In genomic region chrX:159756261-159756660, GRCm38 (mm10) we compare ENCODE assay signal across 17 mouse cellular contexts.
"Had no signal": no experiment of that assay in that cellular context is flagged by ENCODE, and none has a peak within 500 bp of the region (broad histone marks: within the 10 kb centered on the region; RNA-seq: fewer than 3 reads in every experiment).

No protein-coding gene starts in this region.

- DNase-seq: lung, adult 2 months; lung, postnatal 10 days; lung, postnatal 4 days; midbrain, embryonic 14.5 days; right cerebral cortex, postnatal 14 days; thymus, adult 2 months; thymus, postnatal 25 days had no signal

- H3K27ac ChIP-seq: liver, embryonic 14.5 days; lung, embryonic 15.5 days; midbrain, embryonic 10.5 days; midbrain, embryonic 12.5 days; neural tube, embryonic 12.5 days; stomach, embryonic 15.5 days; stomach, postnatal 0 days had no signal

- H3K27me3 ChIP-seq: lung, embryonic 15.5 days; megakaryocyte, embryonic 14.5 days; midbrain, embryonic 12.5 days; neural tube, embryonic 12.5 days; stomach, embryonic 15.5 days had no signal

- ATAC-seq: midbrain, embryonic 16.5 days had no signal

- H3K36me3 ChIP-seq: lung, embryonic 15.5 days; midbrain, embryonic 10.5 days; midbrain, embryonic 12.5 days; neural tube, embryonic 12.5 days; stomach, embryonic 15.5 days had no signal

- H3K4me1 ChIP-seq: lung, embryonic 15.5 days; midbrain, embryonic 10.5 days; midbrain, embryonic 12.5 days; neural tube, embryonic 12.5 days; stomach, embryonic 15.5 days had no signal

- H3K9me3 ChIP-seq: lung, embryonic 15.5 days; megakaryocyte, embryonic 14.5 days; midbrain, embryonic 10.5 days; midbrain, embryonic 12.5 days; neural tube, embryonic 12.5 days; stomach, embryonic 15.5 days had no signal

- H3K4me2 ChIP-seq: lung, embryonic 15.5 days; midbrain, embryonic 12.5 days; neural tube, embryonic 12.5 days; stomach, embryonic 15.5 days had no signal

- H3K4me3 ChIP-seq: lung, embryonic 15.5 days; megakaryocyte, embryonic 14.5 days; midbrain, embryonic 10.5 days; midbrain, embryonic 12.5 days; myocyte; neural tube, embryonic 12.5 days; stomach, embryonic 15.5 days had no signal

- H3K9ac ChIP-seq: liver, embryonic 14.5 days; lung, embryonic 15.5 days; midbrain, embryonic 12.5 days; neural tube, embryonic 12.5 days; stomach, embryonic 15.5 days had no signal
